Mouse (Mus musculus) stomach, embryonic 14.5 days (tissue): ENCODE results near the gene Gm5089. TPM values are rescaled to one million over a fixed set of nuclear protein-coding genes. Genes with fewer than 3 reads are reported as not detected.

Source experiments
- ATAC-seq: fragments of 200-750 bp; cut with Nextera tagmentation; 2 replicates; pipeline ENCODE4 v1.8.0; 2017; ENCODE audit warnings: low read depth, moderate TSS enrichment; ENCODE audit not compliant: insufficient number of reproducible peaks, insufficient read depth, low FRiP score
- H3K27ac ChIP-seq: fragments of 300-500 bp; sonication (generic); 2 replicates; pipeline ENCODE4 v1.5.1; 2014; ENCODE audit warnings: mild to moderate bottlenecking, low read length, moderate library complexity, mixed read lengths
- H3K27me3 ChIP-seq: fragments of 300-500 bp; sonication (generic); 2 replicates; pipeline ENCODE4 v1.6.1; 2014; ENCODE audit warnings: low read length, control low read depth, mixed read lengths; ENCODE audit not compliant: control insufficient read depth, insufficient read depth
- H3K36me3 ChIP-seq: fragments of 300-500 bp; sonication (generic); 2 replicates; pipeline ENCODE4 v1.6.1; 2014; ENCODE audit warnings: mild to moderate bottlenecking, control low read depth, low read length, moderate library complexity, mixed read lengths; ENCODE audit not compliant: control insufficient read depth, insufficient read depth
- H3K4me1 ChIP-seq: fragments of 300-500 bp; sonication (generic); 2 replicates; pipeline ENCODE4 v1.6.1; 2014; ENCODE audit warnings: low read length, control low read depth, mixed read lengths; ENCODE audit not compliant: control insufficient read depth, insufficient read depth
- H3K4me2 ChIP-seq: fragments of 300-500 bp; sonication (generic); replicated peaks from 2 replicates; pipeline ENCODE4 v1.6.1; 2014; ENCODE audit warnings: low read depth, low read length, control low read depth
- H3K4me3 ChIP-seq: fragments of 300-500 bp; sonication (generic); 2 replicates; pipeline ENCODE4 v1.5.1; 2014; ENCODE audit warnings: low read depth, low read length, control low read depth
- H3K9ac ChIP-seq: fragments of 300-500 bp; sonication (generic); replicated peaks from 2 replicates; pipeline ENCODE4 v1.6.1; 2014; ENCODE audit warnings: low read depth, mild to moderate bottlenecking, control low read depth, low read length, moderate library complexity, mixed read lengths
- H3K9me3 ChIP-seq: fragments of 300-500 bp; sonication (generic); 2 replicates; pipeline ENCODE4 v1.6.1; 2016; ENCODE audit warnings: low read depth, low read length, control low read depth; ENCODE audit not compliant: control insufficient read depth
- WGBS: fragments of 180-500 bp; shearing (Covaris S2); extraction: QIAGEN DNeasy Blood & Tissue Kit; methylation state at CpG from one replicate; pipeline ENCODE4 v1.1.7; 2014; 5-methylcytosine and 5-hydroxymethylcytosine counted together
- polyA plus RNA-seq: library from polyadenylated mRNA; unstranded; fragments of >200 nt; fragmentation: Nextera tagmentation; extraction: Ambion mirVana; gene quantifications from 2 replicates; pipeline ENCODE4 v1.2.1, GENCODE M21; 2014

Gene Gm5089
- polyA plus RNA-seq, 1 experiment from 2014 or later: not detected

DNA sequence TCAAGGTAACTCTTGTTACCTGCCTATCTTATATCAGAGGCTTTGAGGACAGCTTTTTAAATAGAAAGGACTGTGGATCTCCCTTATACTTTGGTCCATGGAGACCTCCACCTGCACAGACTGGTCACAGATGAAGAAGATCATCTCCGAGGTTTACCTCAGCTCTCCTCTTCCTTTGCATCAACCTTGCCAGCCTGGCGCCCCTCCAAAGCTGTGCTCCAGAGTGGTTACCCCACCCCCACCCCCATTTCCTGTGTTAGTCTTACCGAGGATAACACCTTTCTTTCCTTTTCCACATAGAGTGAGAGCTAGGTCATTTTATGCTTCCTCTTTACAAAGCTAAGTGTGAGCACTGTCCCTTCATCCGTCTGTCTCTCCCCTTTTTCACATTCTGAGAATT is 60.0 kb downstream of the Gm5089 start:
- H3K36me3 ChIP-seq: no peaks in the 10 kb centered on the region
- H3K9me3 ChIP-seq: no peaks in the 10 kb centered on the region
- H3K27me3 ChIP-seq: no peaks in the 10 kb centered on the region
- no peak for ATAC-seq
- H3K4me2 ChIP-seq: no peak overlapping the region
- no peak overlapping the region for H3K4me3 ChIP-seq
- no peak overlapping the region for H3K9ac ChIP-seq
- no peaks in the 10 kb centered on the region for H3K4me1 ChIP-seq
- 34% methylated on average over 4 of the region's 4 CpGs for WGBS
- H3K27ac ChIP-seq: no peak overlapping the region

DNA sequence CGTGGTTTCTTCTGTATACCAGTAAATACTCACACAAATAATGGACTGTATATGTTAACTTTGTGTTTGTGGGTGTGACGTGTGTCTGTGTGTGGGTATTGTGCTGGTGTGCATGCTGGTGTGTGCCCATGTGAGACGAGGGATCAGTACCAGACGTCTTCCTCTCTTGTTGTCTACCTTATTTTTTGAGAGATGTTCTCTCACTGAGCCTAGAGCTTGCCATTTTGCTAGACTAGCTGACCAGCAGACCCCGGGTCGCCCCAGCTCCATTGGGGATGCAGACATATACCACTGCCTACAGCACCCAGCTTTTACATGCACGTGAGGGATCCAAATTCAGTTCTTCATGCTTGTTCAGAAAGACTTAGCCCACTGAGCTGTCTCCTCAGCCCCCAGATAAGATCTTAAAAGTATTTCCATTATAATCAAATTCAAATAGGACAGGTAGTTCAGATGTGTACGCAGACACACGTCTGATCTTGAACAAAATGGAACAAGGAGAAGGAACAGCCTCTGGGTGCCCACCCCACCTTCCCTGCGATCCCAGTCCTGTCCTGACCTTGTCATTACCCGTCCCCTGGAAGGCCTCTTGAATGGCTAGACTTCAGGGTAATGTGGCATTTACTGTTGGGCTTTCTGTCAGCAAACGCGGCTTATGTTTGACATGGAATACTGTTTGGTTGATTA is 61.1 kb downstream of the Gm5089 start:
- Histone ChIP-seq H3K4me1 (no peaks in the 10 kb centered on the region), H3K36me3 (no peaks in the 10 kb centered on the region), H3K9me3 (no peaks in the 10 kb centered on the region), H3K9ac (no peak overlapping the region), H3K27me3 (no peaks in the 10 kb centered on the region), H3K4me3 (no peak overlapping the region), H3K4me2 (no peak overlapping the region), H3K27ac (no peak overlapping the region)
- ATAC-seq: no peak
- 80% methylated on average over 13 of the region's 13 CpGs for WGBS

DNA sequence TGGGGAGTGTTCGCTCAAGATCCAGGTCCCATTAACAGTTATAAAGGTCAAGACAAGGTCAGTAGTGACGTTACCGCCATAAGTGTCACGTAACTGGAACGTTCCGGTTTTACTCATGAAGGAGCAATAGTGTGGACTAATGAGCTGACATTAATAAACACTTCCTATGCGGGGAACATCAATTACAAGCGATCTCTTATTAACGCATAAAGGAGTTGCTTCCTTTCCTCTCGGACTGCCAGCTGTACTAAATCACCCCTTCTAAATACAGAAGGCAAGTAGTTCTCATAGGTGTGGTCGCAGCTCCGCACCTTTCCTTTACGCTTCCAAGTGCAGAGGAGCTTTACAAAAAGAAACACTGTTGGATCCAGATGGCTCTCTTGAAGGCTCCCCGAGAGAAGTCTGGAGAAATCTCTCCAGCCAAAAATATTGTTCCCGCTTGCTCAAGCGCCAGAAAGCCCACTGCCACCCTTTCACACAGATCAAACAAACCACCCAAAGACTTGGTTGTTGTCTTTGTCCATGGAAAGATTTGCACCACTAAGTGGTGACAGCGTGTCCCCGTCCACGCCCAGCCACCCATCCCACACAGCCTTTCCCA is 62.4 kb downstream of the Gm5089 start:
- H3K36me3 ChIP-seq: no peaks in the 10 kb centered on the region
- H3K4me1 ChIP-seq: no peaks in the 10 kb centered on the region
- H3K4me2 ChIP-seq: no peak overlapping the region
- no peak for ATAC-seq
- H3K27me3 ChIP-seq: no peaks in the 10 kb centered on the region
- WGBS: 46% methylated on average over 19 of the region's 19 CpGs
- no peaks in the 10 kb centered on the region for H3K9me3 ChIP-seq
- H3K9ac ChIP-seq: no peak overlapping the region
- H3K27ac ChIP-seq: no peak overlapping the region
- H3K4me3 ChIP-seq: no peak overlapping the region

GRCm38 (mm10) chr14:122387781-122388180 is 63.1 kb downstream of the Gm5089 start:
- no peak overlapping the region for H3K9ac ChIP-seq
- H3K4me1 ChIP-seq: no peaks in the 10 kb centered on the region
- no peak for ATAC-seq
- H3K9me3 ChIP-seq: no peaks in the 10 kb centered on the region
- no peak overlapping the region for H3K4me2 ChIP-seq
- H3K4me3 ChIP-seq: no peak overlapping the region
- H3K27ac ChIP-seq: no peak overlapping the region
- H3K27me3 ChIP-seq: no peaks in the 10 kb centered on the region
- H3K36me3 ChIP-seq: no peaks in the 10 kb centered on the region
- 85% methylated on average over 5 of the region's 5 CpGs for WGBS

GRCm38 (mm10) chr14:122386281-122387130 is 64.4 kb downstream of the Gm5089 start:
- Histone ChIP-seq H3K9me3 (no peaks in the 10 kb centered on the region), H3K9ac (no peak overlapping the region), H3K27ac (no peak overlapping the region), H3K4me2 (no peak overlapping the region), H3K36me3 (no peaks in the 10 kb centered on the region), H3K4me1 (no peaks in the 10 kb centered on the region), H3K4me3 (no peak overlapping the region), H3K27me3 (no peaks in the 10 kb centered on the region)
- 91% methylated on average over 17 of the region's 17 CpGs for WGBS
- no peak for ATAC-seq

DNA sequence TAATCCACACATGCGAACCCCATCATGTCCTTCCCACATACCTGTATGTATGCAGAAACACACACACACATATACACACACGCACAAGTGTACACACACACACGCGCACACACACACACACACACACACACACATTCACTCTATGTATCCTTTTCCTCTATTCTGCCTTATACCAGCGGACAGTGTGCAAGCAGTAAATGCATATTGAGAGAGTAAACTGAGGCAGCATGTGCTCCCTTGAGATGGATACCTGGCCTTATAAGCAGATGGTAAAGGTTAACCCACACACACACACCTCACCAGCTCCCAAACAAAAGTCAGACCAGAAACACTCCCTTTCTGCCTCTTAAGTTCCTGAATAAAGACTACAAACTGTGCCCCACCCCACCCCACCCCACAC is 65.2 kb downstream of the Gm5089 start:
- Histone ChIP-seq H3K9ac (no peak overlapping the region), H3K27ac (no peak overlapping the region), H3K36me3 (no peaks in the 10 kb centered on the region), H3K4me3 (no peak overlapping the region), H3K9me3 (no peaks in the 10 kb centered on the region), H3K4me2 (no peak overlapping the region), H3K4me1 (no peaks in the 10 kb centered on the region), H3K27me3 (no peaks in the 10 kb centered on the region)
- WGBS: 95% methylated on average over 5 of the region's 5 CpGs
- ATAC-seq: no peak

- ATAC-seq: no peak
These were observed 65.7 kb downstream of the Gm5089 start for GRCm38 (mm10) chr14:122385238-122385534.

More at GRCm38 (mm10) chr14:122385238-122385534, 65.7 kb downstream of the Gm5089 start:
- Histone ChIP-seq H3K4me3 (no peak overlapping the region), H3K9me3 (no peaks in the 10 kb centered on the region), H3K27me3 (no peaks in the 10 kb centered on the region), H3K9ac (no peak overlapping the region), H3K4me1 (no peaks in the 10 kb centered on the region), H3K27ac (no peak overlapping the region), H3K4me2 (no peak overlapping the region), H3K36me3 (no peaks in the 10 kb centered on the region)
- WGBS: 76% methylated on average over 3 of the region's 3 CpGs
